Comparison of ENCODE assay signal across 31 mouse cellular contexts in genomic region chr2:115042299-115042785, GRCm38 (mm10).
DNase-seq lines count a peak whose midpoint lies in the region; ATAC-seq and TF ChIP-seq lines count a peak whose summit lies in the region.
"Had no signal": no experiment of that assay in that cellular context is flagged by ENCODE, and none has a peak within 500 bp of the region (broad histone marks: within the 10 kb centered on the region; RNA-seq: fewer than 3 reads in every experiment).

No protein-coding gene starts in this region.

- H3K27me3 ChIP-seq in forebrain, postnatal 0 days (ENCODE audit: insufficient read depth, low read length), result no peaks in the 10 kb centered on the region
- H3K27me3 ChIP-seq: embryonic facial prominence, embryonic 12.5 days; forebrain, embryonic 15.5 days; hindbrain, embryonic 13.5 days; liver, embryonic 12.5 days; neural tube, embryonic 13.5 days had no signal

- peak; percentile 17 for DNase-seq in embryo, embryonic 11 days
- DNase-seq in embryo, embryonic 10 days (ENCODE audit: low spot score), result no peak
- peak; percentile 2 to 44 for DNase-seq in left cerebral cortex, adult 18-20 months (ENCODE audit: low spot score in 2 of 2)
- DNase-seq in left cerebral cortex, adult 11 months (ENCODE audit: low spot score), result no peak
- DNase-seq in right cerebral cortex, adult 18-20 months, result peak; percentile 30
- DNase-seq in right cerebral cortex, postnatal 14 days, result no peak
- no peak for DNase-seq in forebrain, postnatal 0 days
- DNase-seq: adrenal gland, adult 8-10 months; cerebellum, adult 8-10 months; cerebellum, postnatal 25 days; gastrocnemius, postnatal 14 days; heart, postnatal 36 days; kidney, adult 9 months; kidney, postnatal 14 days; layer of hippocampus, adult 9-11 months; liver, postnatal 0 days; lung, postnatal 36 days; right cerebral cortex, postnatal 4 days; thymus, postnatal 4 days had no signal

- H3K9me3 ChIP-seq in forebrain, postnatal 0 days (ENCODE audit: low read length), result no peaks in the 10 kb centered on the region
- H3K9me3 ChIP-seq: embryonic facial prominence, embryonic 12.5 days; forebrain, embryonic 10.5 days; forebrain, embryonic 15.5 days; G1E; heart, embryonic 10.5 days; hindbrain, embryonic 13.5 days; limb, embryonic 12.5 days; liver, embryonic 12.5 days; neural tube, embryonic 13.5 days had no signal

- H3K4me1 ChIP-seq in forebrain, postnatal 0 days (ENCODE audit: insufficient read depth), result no peaks in the 10 kb centered on the region
- H3K4me1 ChIP-seq: forebrain, embryonic 15.5 days; heart, embryonic 10.5 days; hindbrain, embryonic 13.5 days; liver, embryonic 12.5 days; neural tube, embryonic 13.5 days had no signal

- H3K4me3 ChIP-seq in forebrain, postnatal 0 days (ENCODE audit: low read depth, low read length), result no peak overlapping the region
- H3K4me3 ChIP-seq: embryonic facial prominence, embryonic 12.5 days; forebrain, embryonic 10.5 days; forebrain, embryonic 15.5 days; heart, embryonic 10.5 days; hindbrain, embryonic 13.5 days; limb, embryonic 12.5 days; liver, embryonic 12.5 days; neural tube, embryonic 13.5 days had no signal

- no peaks in the 10 kb centered on the region for H3K36me3 ChIP-seq in forebrain, postnatal 0 days (ENCODE audit: insufficient read depth)
- H3K36me3 ChIP-seq: embryonic facial prominence, embryonic 12.5 days; forebrain, embryonic 10.5 days; forebrain, embryonic 15.5 days; G1E; heart, embryonic 10.5 days; hindbrain, embryonic 13.5 days; limb, embryonic 12.5 days; liver, embryonic 12.5 days; neural tube, embryonic 13.5 days had no signal

- TF ChIP-seq CTCF in forebrain, postnatal 0 days (IDR thresholded peaks at IDR 0.05; ENCODE audit: low read depth), result no peak

- H3K4me2 ChIP-seq in forebrain, postnatal 0 days (ENCODE audit: low read depth), result no peak overlapping the region
- H3K4me2 ChIP-seq: embryonic facial prominence, embryonic 12.5 days; forebrain, embryonic 15.5 days; hindbrain, embryonic 13.5 days; limb, embryonic 12.5 days; liver, embryonic 12.5 days; midbrain, embryonic 11.5 days; neural tube, embryonic 13.5 days had no signal

- ATAC-seq in forebrain, postnatal 0 days, result no peak
- ATAC-seq: forebrain, embryonic 15.5 days; intestine, embryonic 16.5 days; liver, embryonic 12.5 days; liver, postnatal 0 days had no signal

- WGBS in forebrain, postnatal 0 days, result 45% methylated on average over 7 of the region's 7 CpGs

- no peak overlapping the region for H3K9ac ChIP-seq in forebrain, postnatal 0 days
- H3K9ac ChIP-seq: embryonic facial prominence, embryonic 12.5 days; forebrain, embryonic 15.5 days; hindbrain, embryonic 13.5 days; limb, embryonic 12.5 days; liver, embryonic 12.5 days; liver, postnatal 0 days; neural tube, embryonic 13.5 days had no signal

- H3K27ac ChIP-seq in forebrain, postnatal 0 days (ENCODE audit: low read depth, low read length), result no peak overlapping the region
- H3K27ac ChIP-seq: embryonic facial prominence, embryonic 12.5 days; forebrain, embryonic 10.5 days; forebrain, embryonic 15.5 days; heart, embryonic 10.5 days; hindbrain, embryonic 13.5 days; limb, embryonic 12.5 days; liver, embryonic 12.5 days; neural tube, embryonic 13.5 days; stomach, postnatal 0 days had no signal

Comparison
In these comparisons a context has a peak if more than half of its experiments do, and no peak if none do; other contexts are left out.
1. DNase-seq: peak in embryo, embryonic 11 days (single experiment), left cerebral cortex, adult 18-20 months (2 of 2) and right cerebral cortex, adult 18-20 months (single experiment); none in embryo, embryonic 10 days (single experiment), left cerebral cortex, adult 11 months (single experiment), right cerebral cortex, postnatal 14 days (single experiment) and forebrain, postnatal 0 days (single experiment).